In the genomic region with DNA sequence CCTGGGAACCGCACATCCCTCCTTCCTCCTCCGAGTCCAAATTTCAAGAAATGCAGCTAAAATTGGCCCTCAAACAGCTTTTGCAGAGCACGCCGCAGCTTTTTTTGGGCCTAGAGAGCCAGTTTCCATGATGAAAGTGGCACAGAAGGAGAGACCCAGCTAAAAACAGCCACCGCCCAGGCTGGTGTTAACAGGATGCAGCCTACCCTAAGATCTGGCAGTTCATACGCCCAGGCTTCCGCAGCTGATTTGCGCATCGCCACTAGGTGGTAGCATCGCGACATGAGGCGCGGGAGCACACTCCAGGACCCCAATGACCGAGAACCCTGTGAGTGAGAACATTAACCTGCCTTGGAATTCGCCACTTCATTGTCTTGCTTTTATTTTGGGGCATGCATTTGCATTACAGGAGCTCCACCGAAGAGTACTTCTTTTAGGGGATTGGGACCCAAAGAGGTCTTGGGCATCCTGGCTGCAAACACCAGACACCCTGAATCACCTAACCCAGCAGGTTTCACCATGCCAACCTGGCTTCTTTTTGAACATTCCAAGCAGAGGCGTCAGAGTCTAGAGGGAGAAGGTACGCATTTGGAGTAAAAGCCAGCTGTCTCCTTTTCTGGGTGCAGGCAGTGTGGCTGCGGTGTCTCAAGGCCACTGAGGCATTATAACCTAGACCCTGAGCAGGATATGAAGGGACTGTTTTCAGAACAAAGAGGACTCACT, we compare ENCODE assay signal across 8 mouse cellular contexts.
DNase-seq lines count a peak whose midpoint lies in the region; ATAC-seq and TF ChIP-seq lines count a peak whose summit lies in the region.

No protein-coding gene starts in this region.

- peak overlapping the region; percentile 53 for H3K4me3 ChIP-seq in gastrocnemius, adult 2 months
- H3K4me3 ChIP-seq in hindbrain, embryonic 16.5 days (ENCODE audit: low read length), result no peak overlapping the region

- no peaks in the 10 kb centered on the region for H3K27me3 ChIP-seq in hindbrain, embryonic 16.5 days (replicated peaks; ENCODE audit: control insufficient read depth, insufficient read depth, low read length)

- no peaks in the 10 kb centered on the region for H3K36me3 ChIP-seq in hindbrain, embryonic 16.5 days (ENCODE audit: control insufficient read depth, insufficient read depth, low read length)

- intact Hi-C loops in gastrocnemius, adult 2 months (cut with DNase I), result loop anchor here (10.0 kb wide), 1 partner anchor 985 kb away; the partner anchor contains the start of gene Grin2a

- peak overlapping the region; percentile 50; the same call in 1 of the 2 replicates for H3K27ac ChIP-seq in gastrocnemius, adult 2 months
- H3K27ac ChIP-seq in hindbrain, embryonic 16.5 days (ENCODE audit: low read depth, low read length), result no peak overlapping the region

- peak; percentile 82 for TF ChIP-seq CTCF in gastrocnemius, adult 2 months (IDR thresholded peaks at IDR 0.05)

- H3K4me2 ChIP-seq in hindbrain, embryonic 16.5 days (ENCODE audit: low read length), result no peak overlapping the region

- peak; percentile 96 for DNase-seq in ZHBTc4 (ENCODE audit: low read depth, low spot score)
- peak; percentile 89 to 93 for DNase-seq in cerebellum, postnatal 25 days
- DNase-seq in gastrocnemius, adult 2 months, result peak; percentile 75
- peak; percentile 89 for DNase-seq in left cerebral cortex, adult 11 months (ENCODE audit: low spot score)
- peak; percentile 89 for DNase-seq in right cerebral cortex, postnatal 4 days
- no peak for DNase-seq in B cell, adult 2 months

- H3K9me3 ChIP-seq in hindbrain, embryonic 16.5 days (ENCODE audit: control insufficient read depth, low read length), result no peaks in the 10 kb centered on the region

- 0 out of 2 replicates have a peak overlapping the region, but pooled peaks have one; percentile 35 for H3K9ac ChIP-seq in hindbrain, embryonic 16.5 days (ENCODE audit: low read depth, low read length)

- H3K4me1 ChIP-seq in hindbrain, embryonic 16.5 days (ENCODE audit: control insufficient read depth, insufficient read depth, low read depth, low read length), result peaks cover 4% of the 10 kb centered on the region

- ATAC-seq in hindbrain, embryonic 16.5 days, result peak; percentile 92
- 0 out of 2 replicates have a peak, but pooled peaks have one; percentile 65 for ATAC-seq in megakaryocyte-erythroid progenitor cell, adult 5-6 weeks (replicated peaks; ENCODE audit: low FRiP score, low TSS enrichment, poor library complexity, severe bottlenecking)

- WGBS in hindbrain, embryonic 16.5 days, result 20% methylated on average over 19 of the region's 19 CpGs

Comparison
In these comparisons a context has a peak if more than half of its experiments do, and no peak if none do; other contexts are left out.
1. DNase-seq: peak in ZHBTc4 (single experiment), cerebellum, postnatal 25 days (2 of 2), gastrocnemius, adult 2 months (single experiment), left cerebral cortex, adult 11 months (single experiment) and right cerebral cortex, postnatal 4 days (single experiment); none in B cell, adult 2 months (0 of 2).